Mouse (Mus musculus) liver, embryonic 16.5 days (tissue): ENCODE measurements around the gene Rbck1. TPM values are rescaled to one million over a fixed set of nuclear protein-coding genes. Genes with fewer than 3 reads are reported as not detected.

ENCODE experiments used
- ATAC-seq: fragments of 200-750 bp; cut with Nextera tagmentation; 2 replicates; pipeline ENCODE4 v1.8.0; 2017; ENCODE audit warnings: low read depth, mild to moderate bottlenecking, moderate number of reproducible peaks, moderate library complexity
- H3K27ac ChIP-seq: fragments of 300-500 bp; sonication (generic); 2 replicates; pipeline ENCODE4 v1.5.1; 2014; ENCODE audit warnings: mild to moderate bottlenecking, low read length
- H3K27me3 ChIP-seq: fragments of 300-500 bp; sonication (generic); 2 replicates; pipeline ENCODE4 v1.6.1; 2014; ENCODE audit warnings: low read depth, low read length, mixed read lengths; ENCODE audit not compliant: control insufficient read depth, insufficient read depth
- H3K36me3 ChIP-seq: fragments of 300-500 bp; sonication (generic); 2 replicates; pipeline ENCODE4 v1.6.1; 2014; ENCODE audit warnings: mild to moderate bottlenecking; ENCODE audit not compliant: control insufficient read depth, insufficient read depth
- H3K4me1 ChIP-seq: fragments of 300-500 bp; sonication (generic); 2 replicates; pipeline ENCODE4 v1.6.1; 2014; ENCODE audit warnings: low read depth, low read length, mixed read lengths; ENCODE audit not compliant: control insufficient read depth
- H3K4me2 ChIP-seq: fragments of 300-500 bp; sonication (generic); 2 replicates; pipeline ENCODE4 v1.6.1; 2014; ENCODE audit warnings: low read depth, low read length, mixed read lengths
- H3K4me3 ChIP-seq: fragments of 300-500 bp; sonication (generic); 2 replicates; pipeline ENCODE4 v1.5.1; 2014; ENCODE audit warnings: low read depth, mild to moderate bottlenecking, low read length
- H3K9ac ChIP-seq: fragments of 300-500 bp; sonication (generic); 2 replicates; pipeline ENCODE4 v1.6.1; 2014; ENCODE audit warnings: low read depth, low read length
- H3K9me3 ChIP-seq: fragments of 300-500 bp; sonication (generic); replicated peaks from 2 replicates; pipeline ENCODE4 v1.6.1; 2016; ENCODE audit warnings: low read length; ENCODE audit not compliant: control insufficient read depth
- WGBS: fragments of 180-500 bp; shearing (Covaris S2); extraction: QIAGEN DNeasy Blood & Tissue Kit; methylation state at CpG from one replicate; pipeline ENCODE4 v1.1.7; 2014; ENCODE audit not compliant: insufficient replicate concordance; 5-methylcytosine and 5-hydroxymethylcytosine counted together
- polyA plus RNA-seq: library from polyadenylated mRNA; unstranded; fragments of >200 nt; fragmentation: Nextera tagmentation; extraction: Ambion mirVana; gene quantifications from 2 replicates; pipeline ENCODE4 v1.2.1, GENCODE M21; 2015

Gene Rbck1
- polyA plus RNA-seq, 1 experiment from 2014 or later: 40.2 TPM

- no peak overlapping the region for H3K4me3 ChIP-seq
- ATAC-seq: no peak
- 83% methylated on average over 14 of the region's 14 CpGs for WGBS
- H3K9me3 ChIP-seq: no peaks in the 10 kb centered on the region
- no peak overlapping the region for H3K9ac ChIP-seq
- H3K36me3 ChIP-seq: peaks cover 33% of the 10 kb centered on the region
- H3K4me2 ChIP-seq: no peak overlapping the region
- H3K27ac ChIP-seq: no peak overlapping the region
- no peaks in the 10 kb centered on the region; the same call in none of the 2 replicates for H3K4me1 ChIP-seq
- no peaks in the 10 kb centered on the region for H3K27me3 ChIP-seq
Measured at GRCm38 (mm10) chr2:152323971-152324370, 8.5 kb downstream of the Rbck1 start.

DNA sequence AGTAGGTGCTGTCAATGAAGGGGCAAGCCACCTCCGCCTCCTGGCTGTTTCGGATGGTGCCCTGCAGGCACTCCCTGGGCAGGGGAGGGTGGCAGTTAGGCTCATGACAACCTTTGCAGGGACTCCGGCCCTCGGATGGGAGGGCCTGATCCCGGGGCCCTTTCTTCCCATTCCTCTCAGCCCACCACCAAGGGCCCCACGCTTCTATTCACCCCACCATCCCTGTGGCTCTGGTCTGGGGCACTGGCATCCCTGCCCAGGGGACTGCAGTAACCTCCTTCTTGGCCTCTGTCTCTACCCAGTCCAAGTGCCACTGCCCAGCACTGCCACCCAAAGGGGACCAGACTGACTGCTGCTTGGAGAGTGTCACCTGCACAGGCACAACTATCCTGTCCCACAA lies 10.3 kb downstream of the Rbck1 start:
- Histone ChIP-seq H3K36me3 (peaks cover 40% of the 10 kb centered on the region), H3K27ac (no peak overlapping the region), H3K4me1 (no peaks in the 10 kb centered on the region), H3K27me3 (no peaks in the 10 kb centered on the region), H3K9me3 (no peaks in the 10 kb centered on the region), H3K4me3 (no peak overlapping the region), H3K4me2 (no peak overlapping the region), H3K9ac (no peak overlapping the region)
- no peak for ATAC-seq
- WGBS: 94% methylated on average over 6 of the region's 6 CpGs

- ATAC-seq: no peak; the same call in 1 of the 2 replicates
- Histone ChIP-seq H3K36me3 (peaks cover 41% of the 10 kb centered on the region), H3K4me1 (no peaks in the 10 kb centered on the region), H3K4me2 (no peak overlapping the region), H3K27ac (no peak overlapping the region), H3K27me3 (no peaks in the 10 kb centered on the region), H3K9me3 (no peaks in the 10 kb centered on the region), H3K9ac (no peak overlapping the region), H3K4me3 (no peak overlapping the region)
- 70% methylated on average over 5 of the region's 5 CpGs for WGBS
Measured at GRCm38 (mm10) chr2:152321558-152321957, 10.9 kb downstream of the Rbck1 start.

GRCm38 (mm10) chr2:152317054-152317453 lies 15.4 kb downstream of the Rbck1 start:
- Histone ChIP-seq H3K36me3 (peaks cover 25% of the 10 kb centered on the region), H3K27ac (no peak overlapping the region), H3K9me3 (no peaks in the 10 kb centered on the region), H3K4me1 (no peaks in the 10 kb centered on the region), H3K4me2 (no peak overlapping the region), H3K4me3 (no peak overlapping the region), H3K27me3 (no peaks in the 10 kb centered on the region), H3K9ac (no peak overlapping the region)
- 79% methylated on average over 6 of the region's 6 CpGs for WGBS
- ATAC-seq: no peak

GRCm38 (mm10) chr2:152313926-152314325 lies 18.5 kb downstream of the Rbck1 start:
- no peaks in the 10 kb centered on the region for H3K4me1 ChIP-seq
- no peak overlapping the region for H3K4me3 ChIP-seq
- WGBS: 84% methylated on average over 6 of the region's 6 CpGs
- H3K27ac ChIP-seq: no peak overlapping the region
- no peak overlapping the region for H3K4me2 ChIP-seq
- H3K27me3 ChIP-seq: no peaks in the 10 kb centered on the region
- ATAC-seq: no peak
- peaks cover 33% of the 10 kb centered on the region for H3K36me3 ChIP-seq
- H3K9me3 ChIP-seq: no peaks in the 10 kb centered on the region
- H3K9ac ChIP-seq: no peak overlapping the region

DNA sequence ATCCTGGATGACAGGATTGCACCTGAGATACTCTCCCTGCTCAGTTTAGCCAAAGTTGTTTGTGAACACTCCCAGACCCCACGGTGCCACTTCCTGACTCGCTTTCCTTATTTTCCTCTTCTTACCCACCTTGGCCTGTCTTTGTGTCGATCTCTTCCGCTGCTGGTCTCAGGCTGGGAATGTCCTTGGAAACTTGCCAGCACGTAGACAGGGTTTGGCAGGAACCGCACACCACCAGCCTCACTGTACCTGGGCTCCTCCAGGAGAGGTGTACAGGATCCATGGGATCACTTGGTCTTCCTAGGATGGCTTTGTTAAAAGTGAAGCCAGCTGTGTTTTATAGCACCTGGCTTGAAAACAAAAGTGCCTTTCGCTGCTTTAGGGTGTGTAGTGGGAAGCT lies 19.5 kb downstream of the Rbck1 start:
- no peaks in the 10 kb centered on the region for H3K4me1 ChIP-seq
- H3K27me3 ChIP-seq: no peaks in the 10 kb centered on the region
- peaks cover 34% of the 10 kb centered on the region for H3K36me3 ChIP-seq
- no peak for ATAC-seq
- WGBS: 76% methylated on average over 7 of the region's 7 CpGs
- H3K9ac ChIP-seq: no peak overlapping the region
- no peaks in the 10 kb centered on the region for H3K9me3 ChIP-seq
- H3K4me2 ChIP-seq: no peak overlapping the region
- H3K27ac ChIP-seq: no peak overlapping the region
- no peak overlapping the region for H3K4me3 ChIP-seq

- H3K27me3 ChIP-seq: no peaks in the 10 kb centered on the region
- H3K36me3 ChIP-seq: peaks cover 41% of the 10 kb centered on the region
- H3K4me1 ChIP-seq: no peaks in the 10 kb centered on the region
Measured at GRCm38 (mm10) chr2:152307186-152307585, 25.3 kb downstream of the Rbck1 start.

DNA sequence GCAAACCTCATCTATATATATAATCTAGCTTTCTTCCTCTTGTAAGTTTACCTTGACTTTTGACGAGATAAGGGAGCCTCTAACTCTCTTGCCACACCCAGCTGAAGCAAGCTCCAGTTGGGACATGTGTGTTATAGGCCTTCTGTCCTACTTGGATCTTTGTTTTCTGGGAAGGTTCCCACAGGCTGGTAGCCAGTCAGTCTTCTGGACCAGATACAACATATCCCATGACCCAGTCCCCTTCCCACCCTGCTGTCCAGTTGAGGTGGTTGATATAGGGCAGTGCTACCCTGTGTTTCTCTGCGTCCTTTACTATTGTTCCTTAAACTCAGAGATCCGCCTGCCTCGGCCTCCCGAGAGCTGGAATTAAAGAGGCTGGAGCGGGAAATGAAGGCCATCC lies 27.0 kb downstream of the Rbck1 start:
- H3K4me2 ChIP-seq: no peak overlapping the region
- H3K4me1 ChIP-seq: no peaks in the 10 kb centered on the region
- ATAC-seq: no peak
- H3K27me3 ChIP-seq: no peaks in the 10 kb centered on the region
- no peak overlapping the region for H3K27ac ChIP-seq
- H3K9ac ChIP-seq: no peak overlapping the region
- WGBS: 73% methylated on average over 6 of the region's 6 CpGs
- peaks cover 32% of the 10 kb centered on the region for H3K36me3 ChIP-seq
- no peak overlapping the region for H3K4me3 ChIP-seq
- H3K9me3 ChIP-seq: no peaks in the 10 kb centered on the region

More at GRCm38 (mm10) chr2:152307186-152307585, 25.3 kb downstream of the Rbck1 start:
- Histone ChIP-seq H3K4me3 (no peak overlapping the region), H3K4me2 (no peak overlapping the region), H3K9ac (no peak overlapping the region), H3K27ac (no peak overlapping the region), H3K9me3 (no peaks in the 10 kb centered on the region)
- WGBS: 84% methylated on average over 3 of the region's 3 CpGs
- ATAC-seq: no peak

DNA sequence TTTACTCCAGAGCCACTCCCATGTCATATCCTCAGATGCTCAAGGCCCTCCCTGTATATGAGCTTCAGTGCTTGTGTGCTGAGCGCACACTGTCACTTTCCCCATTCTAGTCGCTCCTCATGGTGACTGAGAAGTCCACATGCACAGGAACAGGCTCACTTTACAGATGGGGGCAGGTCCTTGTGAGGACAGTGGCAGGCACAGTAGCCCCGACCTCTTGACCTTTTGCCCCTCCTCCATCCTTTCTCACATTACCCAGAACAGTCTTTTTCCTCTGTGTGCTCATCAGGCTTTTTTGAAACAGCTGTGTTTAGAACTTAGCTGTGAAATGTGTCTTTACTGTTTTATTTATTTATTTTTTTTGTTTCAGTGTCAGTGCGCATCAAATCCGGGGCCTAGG lies 28.7 kb downstream of the Rbck1 start:
- no peaks in the 10 kb centered on the region for H3K9me3 ChIP-seq
- H3K36me3 ChIP-seq: peaks cover 26% of the 10 kb centered on the region
- no peaks in the 10 kb centered on the region for H3K4me1 ChIP-seq
- H3K9ac ChIP-seq: no peak overlapping the region
- H3K4me2 ChIP-seq: no peak overlapping the region
- 74% methylated on average over 5 of the region's 5 CpGs for WGBS
- H3K27me3 ChIP-seq: no peaks in the 10 kb centered on the region
- H3K4me3 ChIP-seq: no peak overlapping the region
- no peak for ATAC-seq
- no peak overlapping the region for H3K27ac ChIP-seq
